Mouse (Mus musculus): ENCODE measurements at regions not wholly inside any gene's neighbourhood (a gene's known extent, or its start where the extent isn't known, plus 50 kb on each side); places are given as distances from the start of the nearest gene placed in this dataset.

DNA sequence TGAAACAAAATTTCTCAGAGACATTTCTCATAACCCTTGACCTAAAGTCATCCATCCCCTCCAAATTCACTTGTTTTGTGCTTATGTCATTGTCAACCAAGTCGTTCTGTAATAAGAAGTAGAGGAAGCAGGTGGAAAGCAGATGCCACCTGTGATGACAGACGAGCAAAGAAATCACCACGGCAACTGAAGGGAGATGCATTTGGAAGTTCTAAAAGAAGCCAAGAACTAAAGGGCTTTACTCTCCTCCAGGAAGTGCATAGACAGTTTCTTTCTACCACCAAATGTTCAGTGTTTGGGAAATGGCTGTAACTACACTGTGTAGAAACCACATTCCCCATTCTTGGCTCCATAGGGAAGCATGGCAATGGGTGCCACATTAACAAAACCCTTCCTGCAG lies 317.4 kb downstream of the Gm10184 start:
- DNase-seq (ENCODE audit: low read depth, low spot score): no peak
- Histone ChIP-seq H3K27ac (ENCODE audit: insufficient read depth, low read depth, low read length, poor library complexity, severe bottlenecking) (no peak overlapping the region), H3K9ac (ENCODE audit: insufficient read depth, low read depth, low read length, poor library complexity, severe bottlenecking) (no peak overlapping the region), H3K9me3 (ENCODE audit: control insufficient read depth, insufficient read depth, low read depth, low read length) (no peaks in the 10 kb centered on the region), H3K4me3 (ENCODE audit: insufficient read depth in 1 of 2, low read depth in 1 of 2, low read length in 2 of 2, poor library complexity in 1 of 2, severe bottlenecking in 1 of 2) (no peak overlapping the region), H3K36me3 (ENCODE audit: control insufficient read depth, insufficient read depth, low read length, poor library complexity, severe bottlenecking) (no peaks in the 10 kb centered on the region), H3K4me1 (ENCODE audit: control insufficient read depth in 2 of 2, insufficient read depth in 2 of 2, low read length in 2 of 2, poor library complexity in 1 of 2) (no peaks in the 10 kb centered on the region)
- in situ Hi-C loops (cut with MboI; ENCODE audit: low sequenced_read_pairs in 2 of 2, unreplicated experiment in 2 of 2): no loop called here
- no peak for TF ChIP-seq CHD2 (IDR thresholded peaks at IDR 0.05; ENCODE audit: low read depth, low read length)
- TF ChIP-seq ZNF384 (IDR thresholded peaks at IDR 0.05; ENCODE audit: low read depth, low read length): no peak
- TF ChIP-seq MAFK (IDR thresholded peaks at IDR 0.05; ENCODE audit: insufficient read depth, low read depth, low read length): no peak
- no peak for TF ChIP-seq HCFC1 (IDR thresholded peaks at IDR 0.05; ENCODE audit: borderline replicate concordance, insufficient read depth, low read length)
- no peak for TF ChIP-seq ZC3H11A (IDR thresholded peaks at IDR 0.05; ENCODE audit: borderline replicate concordance, low read depth, low read length)

DNA sequence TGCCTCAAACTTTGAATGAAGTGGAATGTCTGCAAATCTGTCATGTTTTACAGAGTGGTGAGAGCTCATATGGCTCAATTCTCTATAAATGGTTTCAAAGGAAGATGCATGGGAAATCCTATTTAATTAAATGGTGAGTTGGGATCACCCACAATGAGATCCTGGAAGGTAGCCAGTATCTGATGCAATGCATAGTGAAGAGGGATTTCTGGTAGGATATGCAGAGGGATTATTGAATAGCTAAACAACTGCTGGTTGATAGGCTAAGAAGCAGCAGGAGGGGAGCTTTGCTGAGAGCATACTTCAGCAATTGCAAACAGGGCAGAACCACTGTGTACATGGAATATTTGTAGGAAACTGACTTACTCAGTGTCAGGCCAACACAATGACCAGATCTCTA lies 350.7 kb downstream of the Gm10184 start:
- H3K9me3 ChIP-seq (ENCODE audit: control insufficient read depth, insufficient read depth, low read depth, low read length): no peaks in the 10 kb centered on the region
- no peak for DNase-seq (ENCODE audit: low read depth, low spot score)
- no peak overlapping the region for H3K9ac ChIP-seq (ENCODE audit: insufficient read depth, low read depth, low read length, poor library complexity, severe bottlenecking)

DNA sequence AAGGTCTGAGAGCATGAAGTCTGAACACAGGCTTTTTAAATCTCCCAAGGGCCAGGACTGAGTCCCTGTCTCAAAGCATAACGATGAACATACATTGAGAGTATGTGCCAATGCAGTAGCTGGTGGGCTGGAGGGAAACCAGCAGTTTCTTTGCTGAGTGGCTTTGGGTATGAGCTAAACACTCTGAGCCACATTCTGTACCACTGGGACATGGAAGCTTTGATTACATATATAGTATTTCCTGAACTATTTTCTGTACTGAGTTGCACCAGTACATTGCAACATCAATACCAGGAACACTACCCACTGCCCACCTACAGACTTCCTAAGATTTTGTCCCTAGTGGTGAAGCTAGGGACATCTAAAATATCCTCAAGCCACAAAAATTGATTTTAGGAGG lies 354.3 kb upstream of the Fshr start:
- H3K9ac ChIP-seq (ENCODE audit: insufficient read depth, low read depth, low read length, poor library complexity, severe bottlenecking): no peak overlapping the region
- no peaks in the 10 kb centered on the region for H3K36me3 ChIP-seq (ENCODE audit: control insufficient read depth, insufficient read depth, low read length, poor library complexity, severe bottlenecking)
- no peak overlapping the region for H3K27ac ChIP-seq (ENCODE audit: insufficient read depth, low read depth, low read length, poor library complexity, severe bottlenecking)
- no peak for DNase-seq (ENCODE audit: low read depth, low spot score)
- H3K4me1 ChIP-seq (ENCODE audit: control insufficient read depth in 2 of 2, insufficient read depth in 2 of 2, low read length in 2 of 2, poor library complexity in 1 of 2): no peaks in the 10 kb centered on the region
- H3K4me3 ChIP-seq (ENCODE audit: insufficient read depth in 1 of 2, low read depth in 1 of 2, low read length in 2 of 2, poor library complexity in 1 of 2, severe bottlenecking in 1 of 2): no peak overlapping the region
- in situ Hi-C loops (cut with MboI; ENCODE audit: low sequenced_read_pairs in 2 of 2, unreplicated experiment in 2 of 2): no loop called here
- H3K9me3 ChIP-seq (ENCODE audit: control insufficient read depth, insufficient read depth, low read depth, low read length): no peaks in the 10 kb centered on the region
- TF ChIP-seq CHD2 (IDR thresholded peaks at IDR 0.05; ENCODE audit: low read depth, low read length): no peak
- TF ChIP-seq ZNF384 (IDR thresholded peaks at IDR 0.05; ENCODE audit: low read depth, low read length): no peak
- no peak for TF ChIP-seq MAFK (IDR thresholded peaks at IDR 0.05; ENCODE audit: insufficient read depth, low read depth, low read length)
- TF ChIP-seq ZC3H11A (IDR thresholded peaks at IDR 0.05; ENCODE audit: borderline replicate concordance, low read depth, low read length): no peak
- no peak for TF ChIP-seq HCFC1 (IDR thresholded peaks at IDR 0.05; ENCODE audit: borderline replicate concordance, insufficient read depth, low read length)

More for the DNA sequence above, 350.7 kb downstream of the Gm10184 start:
- Histone ChIP-seq H3K27ac (ENCODE audit: insufficient read depth, low read depth, low read length, poor library complexity, severe bottlenecking) (no peak overlapping the region), H3K4me1 (ENCODE audit: control insufficient read depth in 2 of 2, insufficient read depth in 2 of 2, low read length in 2 of 2, poor library complexity in 1 of 2) (no peaks in the 10 kb centered on the region), H3K36me3 (ENCODE audit: control insufficient read depth, insufficient read depth, low read length, poor library complexity, severe bottlenecking) (no peaks in the 10 kb centered on the region), H3K4me3 (ENCODE audit: insufficient read depth in 1 of 2, low read depth in 1 of 2, low read length in 2 of 2, poor library complexity in 1 of 2, severe bottlenecking in 1 of 2) (no peak overlapping the region)
- TF ChIP-seq ZNF384 (IDR thresholded peaks at IDR 0.05; ENCODE audit: low read depth, low read length) (no peak), ZC3H11A (IDR thresholded peaks at IDR 0.05; ENCODE audit: borderline replicate concordance, low read depth, low read length) (no peak), HCFC1 (IDR thresholded peaks at IDR 0.05; ENCODE audit: borderline replicate concordance, insufficient read depth, low read length) (no peak), CHD2 (IDR thresholded peaks at IDR 0.05; ENCODE audit: low read depth, low read length) (no peak), MAFK (IDR thresholded peaks at IDR 0.05; ENCODE audit: insufficient read depth, low read depth, low read length) (no peak)
- in situ Hi-C loops (cut with MboI; ENCODE audit: low sequenced_read_pairs in 2 of 2, unreplicated experiment in 2 of 2): no loop called here

DNA sequence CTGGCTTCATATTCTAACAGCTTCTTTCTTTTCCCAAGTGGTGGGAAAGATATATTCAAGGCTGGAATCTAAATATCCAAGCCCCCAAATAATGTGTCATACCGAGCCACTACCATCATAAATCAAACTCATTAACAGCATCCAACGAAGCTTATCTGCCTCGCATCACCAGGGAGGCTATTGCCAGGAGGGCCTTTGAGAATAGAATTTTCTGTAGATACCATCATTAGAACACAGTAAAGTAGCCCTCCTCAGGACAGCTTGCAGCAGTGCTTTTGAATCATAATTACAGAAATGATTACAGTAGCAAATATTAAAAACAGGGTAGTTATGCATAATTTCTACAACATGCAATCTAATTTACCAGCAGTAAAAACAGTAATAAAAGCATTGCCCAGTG lies 353.1 kb upstream of the Fshr start:
- H3K9ac ChIP-seq (ENCODE audit: insufficient read depth, low read depth, low read length, poor library complexity, severe bottlenecking): no peak overlapping the region
- TF ChIP-seq MAFK (IDR thresholded peaks at IDR 0.05; ENCODE audit: insufficient read depth, low read depth, low read length) (no peak), CHD2 (IDR thresholded peaks at IDR 0.05; ENCODE audit: low read depth, low read length) (no peak), ZNF384 (IDR thresholded peaks at IDR 0.05; ENCODE audit: low read depth, low read length) (no peak), HCFC1 (IDR thresholded peaks at IDR 0.05; ENCODE audit: borderline replicate concordance, insufficient read depth, low read length) (no peak), ZC3H11A (IDR thresholded peaks at IDR 0.05; ENCODE audit: borderline replicate concordance, low read depth, low read length) (no peak)
- no peak overlapping the region for H3K4me3 ChIP-seq (ENCODE audit: insufficient read depth in 1 of 2, low read depth in 1 of 2, low read length in 2 of 2, poor library complexity in 1 of 2, severe bottlenecking in 1 of 2)
- H3K9me3 ChIP-seq (ENCODE audit: control insufficient read depth, insufficient read depth, low read depth, low read length): no peaks in the 10 kb centered on the region
- no peak overlapping the region for H3K27ac ChIP-seq (ENCODE audit: insufficient read depth, low read depth, low read length, poor library complexity, severe bottlenecking)
- in situ Hi-C loops (cut with MboI; ENCODE audit: low sequenced_read_pairs in 2 of 2, unreplicated experiment in 2 of 2): no loop called here
- H3K36me3 ChIP-seq (ENCODE audit: control insufficient read depth, insufficient read depth, low read length, poor library complexity, severe bottlenecking): no peaks in the 10 kb centered on the region
- DNase-seq (ENCODE audit: low read depth, low spot score): no peak
- H3K4me1 ChIP-seq (ENCODE audit: control insufficient read depth in 2 of 2, insufficient read depth in 2 of 2, low read length in 2 of 2, poor library complexity in 1 of 2): no peaks in the 10 kb centered on the region

GRCm38 (mm10) chr17:89550758-89551157 lies 350.3 kb upstream of the Fshr start:
- no peaks in the 10 kb centered on the region for H3K4me1 ChIP-seq (ENCODE audit: control insufficient read depth in 2 of 2, insufficient read depth in 2 of 2, low read length in 2 of 2, poor library complexity in 1 of 2)
- no peak for DNase-seq (ENCODE audit: low read depth, low spot score)
- H3K36me3 ChIP-seq (ENCODE audit: control insufficient read depth, insufficient read depth, low read length, poor library complexity, severe bottlenecking): no peaks in the 10 kb centered on the region
- no peak for TF ChIP-seq ZNF384 (IDR thresholded peaks at IDR 0.05; ENCODE audit: low read depth, low read length)
- no peak for TF ChIP-seq MAFK (IDR thresholded peaks at IDR 0.05; ENCODE audit: insufficient read depth, low read depth, low read length)
- no peaks in the 10 kb centered on the region for H3K9me3 ChIP-seq (ENCODE audit: control insufficient read depth, insufficient read depth, low read depth, low read length)
- H3K27ac ChIP-seq (ENCODE audit: insufficient read depth, low read depth, low read length, poor library complexity, severe bottlenecking): no peak overlapping the region
- in situ Hi-C loops (cut with MboI; ENCODE audit: low sequenced_read_pairs in 2 of 2, unreplicated experiment in 2 of 2): no loop called here
- no peak overlapping the region for H3K9ac ChIP-seq (ENCODE audit: insufficient read depth, low read depth, low read length, poor library complexity, severe bottlenecking)
- H3K4me3 ChIP-seq (ENCODE audit: insufficient read depth in 1 of 2, low read depth in 1 of 2, low read length in 2 of 2, poor library complexity in 1 of 2, severe bottlenecking in 1 of 2): no peak overlapping the region
